Mouse (Mus musculus): ENCODE results near the gene Ceacam11. TPM values are rescaled to one million over a fixed set of nuclear protein-coding genes. Genes with fewer than 3 reads are reported as not detected.
"Not testable (repeated sequence)": the region's sequence is repeated elsewhere in the genome, so short reads cannot be mapped to it uniquely, and the experiment has no call there.

The Ceacam11 gene
- polyA plus RNA-seq (2016; fragmentation: Nextera tagmentation; extraction: Ambion mirVana) = not detected in 2 replicates

DNA sequence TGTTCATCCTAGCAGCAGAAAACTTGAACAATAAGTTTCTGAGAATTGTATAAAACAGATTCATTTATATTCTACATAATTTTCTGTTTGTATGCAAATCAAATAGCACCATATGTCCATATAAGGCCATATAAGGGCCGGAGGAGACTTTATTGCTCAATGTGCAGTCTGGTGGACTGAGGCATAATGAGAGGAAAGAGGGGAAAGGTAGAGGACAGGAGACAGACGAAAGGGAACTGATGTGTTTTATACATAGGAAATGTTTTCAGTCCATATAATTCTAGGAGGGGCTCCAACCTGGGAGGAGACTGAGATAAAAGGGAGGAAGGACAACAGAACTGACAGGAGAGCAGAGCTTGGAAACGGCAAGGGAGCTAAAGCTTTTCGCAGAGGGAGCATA is at the start of gene Ceacam11:
Gene Ceacam11, plus strand, starts transcription at position 301 of the 400 bp plus-strand sequence.
- no peak within 1 kb of the TSS for H3K4me2 ChIP-seq (replicated peaks)
- no peaks in the 10 kb centered on the region for H3K4me1 ChIP-seq
- no peaks in the 10 kb centered on the region for H3K36me3 ChIP-seq
- H3K4me3 ChIP-seq = no peak within 1 kb of the TSS
- no peaks in the 10 kb centered on the region for H3K27me3 ChIP-seq
- H3K9ac ChIP-seq (replicated peaks) = no peak within 1 kb of the TSS
- no peak for ATAC-seq (ENCODE audit: low FRiP score, low read depth)
- WGBS = 77% methylated on average over 4 of the region's 4 CpGs
- no peak within 1 kb of the TSS for H3K27ac ChIP-seq (replicated peaks)
- H3K9me3 ChIP-seq = peaks cover 57% of the 10 kb centered on the region

GRCm38 (mm10) chr7:18001131-18001530 is 29.2 kb downstream of the Ceacam11 start:
- peaks cover 55% of the 10 kb centered on the region for H3K9me3 ChIP-seq

GRCm38 (mm10) chr7:18009589-18009988 is 37.7 kb downstream of the Ceacam11 start, which contains the start of gene Ceacam13:
Ceacam13 (plus strand) TSS chr7:18009889.
- Histone ChIP-seq H3K4me1 (no peaks in the 10 kb centered on the region), H3K4me2 (replicated peaks) (no peak within 1 kb of the TSS), H3K9me3 (peaks cover 72% of the 10 kb centered on the region), H3K9ac (replicated peaks) (no peak within 1 kb of the TSS), H3K36me3 (no peaks in the 10 kb centered on the region), H3K27ac (replicated peaks) (no peak within 1 kb of the TSS), H3K4me3 (no peak within 1 kb of the TSS), H3K27me3 (no peaks in the 10 kb centered on the region)
- no peak for ATAC-seq (ENCODE audit: low FRiP score, low read depth)
- WGBS = 80% methylated on average over 4 of the region's 4 CpGs

More at GRCm38 (mm10) chr7:18001131-18001530, 29.2 kb downstream of the Ceacam11 start:
- H3K4me3 ChIP-seq; H3K4me2 ChIP-seq (replicated peaks); H3K27me3 ChIP-seq; H3K9ac ChIP-seq (replicated peaks); ATAC-seq (ENCODE audit: low FRiP score, low read depth); H3K27ac ChIP-seq (replicated peaks); H3K4me1 ChIP-seq; H3K36me3 ChIP-seq: not testable (repeated sequence)
- 88% methylated on average over 1 of the region's 1 CpGs for WGBS

Small RNAs within 50 kb of the gene (microRNA-seq; reads per million reads assigned to microRNA genes)
- not detected for gene Gm22414

Other genes starting within 250 kb of the Ceacam11 start
- gene Ceacam14, start 159.5 kb upstream of the Ceacam11 start, polyA plus RNA-seq (2016; fragmentation: Nextera tagmentation; extraction: Ambion mirVana) = not detected in 2 replicates
- gene Gm5155, start 100.4 kb upstream of the Ceacam11 start, polyA plus RNA-seq (2016; fragmentation: Nextera tagmentation; extraction: Ambion mirVana) = not detected in 2 replicates
- not detected in 2 replicates for gene Ceacam13, start 37.8 kb downstream of the Ceacam11 start, polyA plus RNA-seq (2016; fragmentation: Nextera tagmentation; extraction: Ambion mirVana)
- gene Ceacam12, start 93.8 kb downstream of the Ceacam11 start, polyA plus RNA-seq (2016; fragmentation: Nextera tagmentation; extraction: Ambion mirVana) = not detected in 2 replicates
- gene Igfl3, start 204.4 kb downstream of the Ceacam11 start, polyA plus RNA-seq (2016; fragmentation: Nextera tagmentation; extraction: Ambion mirVana) = not detected in 2 replicates